Mouse (Mus musculus) spleen, adult 12 weeks (tissue): ENCODE data around the gene Tbx2.

Experiments
- DNase-seq: peaks from one replicate; pipeline ENCODE4 v3.0.0; 2022; ENCODE audit warnings: low spot score

The Tbx2 gene

DNA sequence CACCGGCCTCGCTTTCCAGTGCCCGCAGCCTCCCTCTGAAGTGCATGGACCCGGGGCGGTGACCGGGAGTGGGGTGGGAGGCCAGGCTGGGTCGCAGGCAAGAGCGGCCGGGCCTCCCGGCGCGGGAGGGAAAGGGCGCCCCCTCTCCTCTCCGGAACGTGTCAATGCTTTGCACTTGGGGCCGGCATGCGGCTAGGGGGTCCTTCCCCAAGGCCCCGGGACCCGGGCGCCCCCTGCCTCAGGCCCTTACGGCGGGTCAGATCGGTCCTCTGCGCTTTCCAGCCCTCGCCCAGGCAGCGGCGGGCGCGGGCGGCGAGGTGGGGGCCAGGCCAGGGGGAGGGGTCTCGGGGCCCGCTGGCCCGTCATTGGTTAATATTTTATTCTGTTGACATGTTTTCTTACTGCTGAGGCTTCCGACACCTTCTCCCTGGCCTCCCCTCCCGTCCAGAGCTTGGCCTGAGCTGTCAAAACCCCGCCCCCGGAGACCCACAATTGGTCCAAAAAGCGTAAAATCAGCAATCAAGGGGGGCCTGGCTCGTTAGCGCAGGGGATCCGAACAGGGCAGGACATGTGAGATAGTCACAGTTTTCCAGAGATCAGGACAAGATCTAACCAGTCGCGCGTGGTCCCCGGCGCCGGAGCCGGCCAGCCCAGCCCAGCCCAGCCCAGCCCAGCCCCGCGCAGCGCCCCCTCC is at the start of gene Tbx2:
Gene Tbx2, plus strand, starts transcription at position 321 of the 694 bp plus-strand sequence.
- no peak for DNase-seq

DNA sequence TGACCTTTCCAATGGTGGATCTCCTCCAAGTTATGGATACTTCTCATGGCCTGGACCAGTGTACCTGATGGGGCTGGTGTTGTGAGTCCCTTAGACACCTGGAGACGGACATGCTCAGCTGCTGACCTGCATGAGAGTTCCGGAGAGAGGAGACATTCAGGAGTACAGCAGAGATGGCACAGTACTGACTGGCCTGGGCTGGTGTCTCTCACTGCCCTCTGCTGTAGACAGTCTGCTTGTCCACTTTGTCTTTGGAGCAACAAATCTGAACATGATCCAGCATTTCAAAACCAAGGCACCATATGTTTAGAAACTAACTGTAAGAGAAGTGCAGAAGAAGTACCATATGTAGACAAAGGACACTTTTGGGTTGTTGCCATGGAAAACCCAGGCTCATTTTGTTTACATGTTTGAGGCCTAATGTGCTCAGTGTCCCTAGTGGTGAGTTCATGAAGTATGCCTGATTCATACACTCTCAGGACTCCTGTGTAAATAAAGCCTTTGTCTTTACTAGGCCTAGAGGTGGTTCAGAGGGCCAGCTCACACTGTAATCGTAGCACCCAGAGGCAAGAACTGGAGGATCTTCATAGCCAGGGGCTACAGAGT is 46.1 kb upstream of the Tbx2 start:
- DNase-seq, result no peak

DNA sequence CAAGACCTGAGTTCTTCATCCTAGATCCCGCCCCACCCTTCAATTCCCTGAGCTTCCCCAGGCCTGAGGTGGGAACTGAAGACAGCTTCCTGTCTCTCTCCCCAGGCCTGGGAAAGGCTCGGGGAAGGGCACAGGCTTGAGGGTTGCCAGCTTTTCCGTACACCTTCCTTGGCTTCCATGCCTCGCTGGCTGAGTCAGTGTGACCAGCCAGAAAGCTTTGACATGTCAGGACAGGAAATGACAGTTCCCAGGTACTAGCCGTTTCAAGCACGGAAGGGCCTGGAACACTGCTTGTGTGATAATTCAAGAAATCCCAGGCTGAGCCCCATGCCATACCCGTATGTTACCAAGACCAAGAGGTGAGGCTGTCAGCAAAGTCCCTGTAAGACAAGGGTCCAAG is 42.6 kb upstream of the Tbx2 start:
- no peak for DNase-seq

DNA sequence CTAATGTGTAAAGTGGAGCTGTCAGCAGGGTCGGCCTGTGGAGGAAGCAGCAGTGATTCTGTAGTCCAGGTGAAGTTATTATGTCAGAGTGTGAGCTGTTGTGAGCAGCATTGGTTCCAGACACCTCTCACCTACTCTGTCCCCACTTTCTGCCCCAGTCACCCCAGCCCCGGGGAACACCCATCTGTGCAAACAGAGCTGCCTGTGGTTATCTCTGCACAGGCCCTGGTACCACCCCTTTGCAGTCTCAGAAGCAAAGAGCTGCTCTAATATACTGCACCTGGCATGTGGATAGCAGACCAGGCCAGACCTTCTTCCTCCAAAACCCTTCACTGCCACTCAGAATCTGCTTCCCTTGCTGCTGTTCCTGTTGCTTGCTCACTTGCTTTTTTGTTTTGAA is 42.1 kb upstream of the Tbx2 start:
- peak; percentile 50 for DNase-seq

DNA sequence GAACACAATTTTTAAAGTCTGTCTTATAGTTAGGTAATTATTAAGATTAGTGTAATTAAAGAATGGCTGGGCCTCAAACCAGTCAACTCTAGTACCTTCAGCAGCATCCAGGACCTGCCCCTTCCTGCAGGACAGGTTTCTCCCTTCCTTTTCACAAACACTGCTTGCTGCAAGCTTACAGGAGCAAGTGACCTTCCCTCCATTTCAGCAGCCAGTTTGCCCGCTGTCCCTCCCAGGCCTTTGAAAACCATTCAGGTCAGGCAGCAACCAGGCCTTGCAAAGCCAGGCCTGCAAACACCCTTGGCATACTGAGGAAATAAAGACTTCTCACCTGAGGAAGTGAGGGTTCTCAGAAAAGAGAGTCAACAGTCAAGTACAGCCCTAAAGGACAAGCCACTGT is 41.1 kb upstream of the Tbx2 start:
- no peak for DNase-seq

DNA sequence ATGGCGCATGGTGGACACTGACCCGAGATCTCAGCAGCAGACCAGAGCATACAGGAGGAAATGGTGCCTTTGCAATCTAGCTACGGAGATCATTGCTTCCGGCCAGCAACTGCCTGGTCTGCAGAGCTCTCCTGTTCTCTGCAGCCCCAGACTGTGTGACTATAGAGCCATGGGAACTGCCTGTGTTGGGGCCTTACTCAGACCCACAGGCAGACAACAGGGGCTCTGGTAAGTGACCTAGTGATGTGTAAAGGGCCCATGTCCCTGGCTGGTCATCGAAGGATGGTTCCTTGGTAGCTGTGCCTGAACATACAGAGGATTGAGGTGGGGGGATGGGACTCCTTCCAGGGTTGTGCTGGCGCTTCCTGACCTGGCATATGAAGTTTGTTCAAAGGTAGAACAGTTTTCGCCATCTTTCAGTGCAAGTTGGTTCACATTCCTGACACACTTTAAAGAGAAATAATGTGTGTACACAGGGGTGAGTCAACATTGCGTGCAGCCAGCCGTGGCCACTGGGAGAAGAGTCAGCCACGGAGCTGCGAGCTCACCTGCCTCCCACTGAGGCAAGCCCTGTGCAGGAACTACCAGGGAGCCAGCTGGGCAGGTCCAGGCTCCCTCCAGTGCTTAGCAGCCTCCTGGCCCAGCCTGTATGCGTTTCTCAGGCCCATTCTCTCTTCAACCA is 39.7 kb upstream of the Tbx2 start:
- no peak for DNase-seq

DNA sequence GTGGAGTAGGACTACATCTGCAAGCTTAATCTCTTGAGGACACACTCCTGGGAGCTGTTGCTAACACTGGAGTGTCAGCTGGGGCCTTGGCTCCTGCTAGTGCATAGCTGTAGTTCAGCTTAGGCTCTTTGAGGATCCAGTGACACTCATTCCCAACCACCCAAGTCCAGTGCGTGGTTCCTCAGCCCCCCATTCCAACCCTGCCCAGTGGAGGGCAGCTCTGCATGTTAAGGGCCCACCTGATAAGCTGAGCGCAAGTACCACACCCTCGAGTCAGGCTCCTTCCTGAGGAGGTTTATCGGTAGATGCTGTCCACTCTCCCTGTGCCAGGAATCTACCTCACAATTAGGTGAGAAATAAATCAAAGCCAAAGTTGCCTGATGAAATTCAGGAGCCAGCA is 32.9 kb upstream of the Tbx2 start:
- no peak for DNase-seq

DNA sequence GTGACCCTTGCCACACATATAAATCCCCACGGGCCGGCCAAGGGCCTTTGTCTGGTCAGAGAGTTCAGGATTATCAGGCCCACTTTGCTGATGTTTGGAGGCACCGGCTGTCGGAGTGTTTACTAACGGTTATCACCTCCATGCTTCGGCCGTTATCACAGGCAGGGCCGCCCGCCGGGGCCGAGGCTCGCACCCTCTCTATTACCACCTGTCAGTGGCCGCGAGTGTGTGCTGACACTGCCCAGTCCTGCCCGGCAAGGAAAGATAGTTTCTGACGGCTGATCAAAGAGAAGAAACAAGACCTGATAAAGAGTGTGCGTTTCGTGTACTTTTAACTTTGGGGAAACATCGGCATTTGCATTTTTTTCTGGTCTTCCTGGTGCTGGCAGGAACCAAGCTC is 32.5 kb upstream of the Tbx2 start:
- no peak for DNase-seq

DNA sequence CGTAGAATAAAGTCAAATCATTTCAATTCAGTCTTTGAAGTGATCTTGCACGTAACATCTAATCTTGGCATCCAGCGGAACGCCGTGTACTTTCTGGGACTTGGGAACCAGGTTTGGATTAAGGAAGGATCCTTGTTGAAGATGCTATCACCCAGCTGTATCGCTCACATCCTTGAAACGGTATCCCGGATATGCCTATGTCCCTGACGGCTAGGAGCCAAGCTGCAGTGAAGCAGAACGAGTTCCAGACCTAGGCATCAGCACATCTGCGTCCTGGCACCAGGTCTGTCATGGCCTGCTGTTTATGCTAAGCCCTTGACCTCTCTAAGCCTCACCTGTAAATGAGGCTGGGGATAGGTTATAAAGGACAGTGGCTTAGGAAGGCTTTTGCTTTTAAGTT is 32.0 kb upstream of the Tbx2 start:
- DNase-seq, result no peak

DNA sequence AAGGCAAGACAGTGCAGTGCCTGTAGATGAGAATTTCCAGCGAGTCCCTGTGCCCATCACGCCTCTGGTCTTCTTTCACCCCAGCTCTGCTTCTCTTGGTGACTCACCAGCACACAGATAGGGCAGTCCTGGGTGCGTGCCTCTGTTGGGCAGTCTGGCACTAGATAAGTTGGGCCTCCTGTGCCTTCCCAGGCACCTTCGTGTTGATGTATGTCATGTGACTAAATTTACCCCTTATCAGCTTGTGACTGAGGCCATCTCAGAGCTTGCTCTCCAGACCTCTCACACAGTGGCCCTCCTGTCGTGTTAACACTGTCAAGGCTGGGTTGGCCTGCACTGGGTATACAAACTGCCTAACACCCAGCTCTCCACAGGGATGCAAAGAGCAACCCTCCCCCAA is 28.3 kb upstream of the Tbx2 start:
- DNase-seq, result peak; percentile 54

DNA sequence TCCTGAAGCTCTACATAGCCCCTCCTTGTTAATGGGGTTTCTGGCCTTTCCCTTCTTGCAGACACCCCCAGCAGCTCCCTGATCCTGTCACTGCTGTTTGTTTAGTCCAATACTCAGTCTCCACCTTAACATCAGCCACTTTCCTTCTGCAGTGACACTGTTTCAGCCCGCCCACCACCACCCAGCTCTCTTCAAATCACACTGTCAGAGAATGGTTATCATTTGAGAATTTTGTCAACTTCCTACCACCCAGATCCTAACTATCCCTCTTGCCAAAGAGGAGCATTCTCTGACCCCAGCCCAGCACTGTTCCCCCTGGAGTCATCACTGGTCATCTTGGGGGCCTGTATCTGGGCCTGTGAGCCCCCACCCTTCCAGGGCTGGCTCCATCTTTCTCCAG is 26.6 kb upstream of the Tbx2 start:
- no peak for DNase-seq

DNA sequence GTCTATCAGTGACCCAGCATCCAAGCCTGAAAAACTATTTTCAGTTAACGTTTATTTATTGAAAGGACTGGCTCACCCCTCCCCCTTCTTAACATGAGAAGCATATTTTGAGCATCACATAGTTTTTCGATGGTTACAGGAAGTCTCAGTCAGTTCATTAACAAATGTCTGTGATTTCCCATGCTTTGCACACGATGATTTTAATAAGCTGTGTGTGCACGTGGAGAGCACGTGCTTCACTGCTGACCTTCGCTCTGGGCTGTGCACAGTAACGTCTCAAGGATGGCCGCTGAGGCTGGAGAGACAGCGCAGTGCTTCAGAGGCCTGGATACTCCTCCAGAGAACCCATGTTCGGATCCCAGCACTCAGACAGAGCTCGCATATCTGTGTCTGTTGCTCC is 25.0 kb upstream of the Tbx2 start:
- no peak for DNase-seq

DNA sequence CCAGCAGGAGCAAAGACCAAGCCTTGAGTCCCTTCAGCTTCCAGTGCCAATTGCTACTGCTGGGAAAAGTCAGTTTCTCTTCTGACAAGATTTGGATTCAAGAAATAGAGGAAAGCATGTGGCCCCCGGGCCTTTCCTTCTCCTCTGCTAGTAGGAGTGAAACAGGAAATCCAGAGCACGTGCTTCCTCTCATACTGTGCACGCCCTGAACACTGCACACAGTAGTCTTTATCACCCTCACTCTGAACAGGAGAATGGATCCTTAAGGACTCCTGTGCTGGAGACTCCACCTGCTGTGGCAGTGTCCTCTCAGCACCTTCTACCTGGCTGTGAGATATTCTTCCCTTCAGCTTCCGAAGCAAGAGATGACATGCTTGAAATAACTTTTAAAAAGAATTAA is 21.1 kb upstream of the Tbx2 start:
- DNase-seq, result no peak

DNA sequence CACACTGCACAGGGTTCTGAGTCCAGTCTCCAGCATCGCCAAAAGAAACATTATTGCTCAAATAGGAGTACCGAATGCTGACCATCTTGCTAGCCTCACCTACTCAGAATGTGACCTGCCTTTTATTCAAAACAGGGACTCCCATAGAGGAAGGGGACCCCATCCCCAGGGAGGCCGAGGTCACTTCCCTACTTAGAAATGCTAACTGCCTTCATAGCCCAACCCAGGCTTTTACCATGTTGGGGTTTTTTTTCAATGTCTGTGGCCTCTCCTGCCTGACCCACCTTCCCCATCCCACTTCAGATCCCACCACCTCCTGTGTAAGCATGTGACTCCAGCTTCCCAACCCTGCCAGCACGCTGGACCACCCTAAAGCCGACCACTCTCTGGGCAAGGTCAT is 20.7 kb upstream of the Tbx2 start:
- no peak for DNase-seq

DNA sequence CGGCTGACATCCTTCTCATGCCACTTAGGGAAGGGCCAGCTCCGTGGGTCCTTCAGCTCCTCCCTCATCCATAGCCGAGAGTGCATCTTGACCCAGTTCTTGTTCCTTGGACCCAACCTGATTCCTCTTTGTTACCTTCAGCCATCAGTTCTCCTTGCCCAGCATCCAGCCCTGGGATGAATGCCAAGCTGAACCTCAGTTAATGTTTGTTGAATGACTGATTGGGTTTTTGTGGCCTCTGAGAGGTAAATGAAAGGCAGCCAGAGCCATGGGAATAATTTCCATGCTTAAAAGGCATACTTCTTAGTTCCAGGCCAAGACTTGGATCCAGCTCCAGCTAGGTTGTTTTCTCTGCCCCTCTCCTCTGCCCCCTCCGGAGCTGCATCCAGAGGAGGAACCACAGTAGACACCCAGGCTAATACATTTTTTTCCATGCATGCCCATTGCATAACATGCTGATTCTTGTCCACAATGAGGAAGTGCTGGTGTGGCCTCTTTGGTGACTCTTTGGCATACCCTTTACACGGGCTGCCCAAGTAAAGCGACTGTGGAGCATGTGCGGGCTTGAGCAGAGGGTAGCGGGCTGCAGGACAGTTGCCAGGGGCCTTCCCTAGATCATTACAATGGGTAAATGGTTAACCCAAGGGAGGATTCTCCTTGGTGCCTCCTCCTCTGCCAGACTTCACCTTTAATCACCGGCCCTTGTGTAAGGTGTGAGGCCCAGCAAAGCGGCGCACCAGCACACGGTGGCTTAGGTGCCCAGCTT is 20.0 kb upstream of the Tbx2 start:
- DNase-seq, result no peak

DNA sequence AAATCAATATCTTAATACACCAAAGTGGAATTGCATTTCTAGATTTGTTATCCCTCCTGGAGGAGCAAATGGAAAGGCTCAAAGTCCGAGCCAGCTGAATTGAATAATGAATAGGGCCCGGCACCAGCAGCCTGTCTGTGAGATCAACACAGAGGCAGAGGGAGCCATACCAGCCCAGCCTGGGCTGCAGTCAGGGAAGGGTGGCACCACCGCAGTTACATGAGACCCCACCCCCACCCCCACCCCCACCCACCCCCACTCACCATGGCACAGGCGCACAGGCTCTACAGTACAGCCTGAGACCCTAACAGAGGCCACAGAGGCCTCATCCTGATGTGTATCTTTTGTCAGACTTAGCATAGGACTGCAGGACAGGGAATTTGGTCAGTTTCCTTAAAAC is 17.7 kb upstream of the Tbx2 start:
- no peak for DNase-seq

DNA sequence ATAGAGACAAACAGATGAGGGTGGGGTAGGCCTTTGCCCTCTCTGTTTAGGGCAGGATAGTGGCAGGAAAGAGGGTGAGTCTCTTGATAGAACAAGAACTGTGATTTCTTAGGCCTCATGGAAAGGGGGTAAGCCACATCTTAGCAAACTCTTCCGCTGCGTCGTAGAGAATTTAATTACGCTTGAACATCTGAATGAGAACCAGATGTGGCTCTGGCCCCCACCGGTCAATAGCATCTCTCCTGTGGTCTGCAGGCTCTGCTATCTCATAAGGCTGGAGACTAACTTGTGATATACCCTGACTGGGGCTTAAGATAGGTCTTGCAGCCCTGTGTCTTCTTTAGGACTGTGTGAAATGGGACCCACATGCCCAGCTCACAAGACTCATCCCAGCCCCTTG is 15.9 kb upstream of the Tbx2 start:
- DNase-seq, result no peak

DNA sequence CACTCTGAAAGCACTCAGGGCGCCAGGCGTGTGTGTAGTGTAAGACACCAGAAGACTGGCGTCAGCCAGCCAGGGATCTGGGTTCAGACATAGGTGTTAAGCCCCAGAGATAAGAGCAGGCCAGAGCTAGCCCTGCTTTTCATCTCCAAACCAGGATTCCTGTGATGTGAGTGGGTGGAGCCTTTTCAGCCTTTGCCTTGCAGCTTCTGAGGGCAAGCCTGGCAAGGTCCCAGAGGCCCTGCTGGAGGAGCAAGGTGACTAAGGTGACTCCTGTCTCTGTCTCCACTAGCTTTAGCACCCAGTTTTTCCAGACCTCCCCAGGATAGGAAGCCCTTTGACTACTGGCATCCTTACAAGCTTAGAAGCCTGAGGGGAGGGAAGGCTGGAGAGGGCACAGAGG is 13.9 kb upstream of the Tbx2 start:
- DNase-seq, result no peak

DNA sequence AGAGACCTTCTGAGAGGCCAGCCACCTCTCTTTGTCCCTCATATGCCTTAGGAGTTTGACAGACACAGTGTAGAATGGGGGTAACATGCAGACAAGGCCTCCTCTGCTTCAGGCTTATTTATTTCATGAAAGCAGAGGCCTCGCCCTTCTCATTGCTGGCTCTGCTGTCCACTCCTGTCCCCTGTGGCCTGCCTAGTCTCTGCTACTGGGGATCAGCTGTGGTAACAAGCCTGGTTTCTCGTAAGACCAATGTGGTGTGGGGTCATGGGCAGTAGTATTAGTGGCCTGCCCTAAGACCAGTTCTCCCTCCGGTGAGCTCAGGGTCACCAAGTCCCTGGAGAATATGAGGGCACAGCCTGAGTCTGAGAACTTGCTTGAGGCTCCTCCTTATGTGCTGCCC is 11.4 kb upstream of the Tbx2 start:
- no peak for DNase-seq

DNA sequence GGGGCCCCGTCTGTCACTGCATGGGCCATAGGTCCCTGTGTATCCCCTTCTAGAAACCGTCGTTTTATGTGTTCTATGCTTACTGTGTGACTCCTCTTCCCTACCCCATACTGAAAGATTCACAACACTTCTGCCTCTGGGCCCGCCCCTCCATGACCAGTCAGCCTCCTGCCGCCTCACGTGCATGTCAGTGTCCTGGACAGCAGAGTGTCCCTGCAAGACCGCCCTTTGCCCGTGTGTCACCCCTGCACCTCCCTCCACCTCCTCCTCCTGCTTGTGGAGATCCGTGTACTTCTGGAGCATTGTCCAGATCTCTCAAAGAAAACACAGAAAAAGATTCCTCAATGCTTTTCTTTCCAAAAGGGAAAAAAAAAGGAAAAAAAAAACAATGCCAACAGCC is 10.7 kb upstream of the Tbx2 start:
- DNase-seq, result no peak

DNA sequence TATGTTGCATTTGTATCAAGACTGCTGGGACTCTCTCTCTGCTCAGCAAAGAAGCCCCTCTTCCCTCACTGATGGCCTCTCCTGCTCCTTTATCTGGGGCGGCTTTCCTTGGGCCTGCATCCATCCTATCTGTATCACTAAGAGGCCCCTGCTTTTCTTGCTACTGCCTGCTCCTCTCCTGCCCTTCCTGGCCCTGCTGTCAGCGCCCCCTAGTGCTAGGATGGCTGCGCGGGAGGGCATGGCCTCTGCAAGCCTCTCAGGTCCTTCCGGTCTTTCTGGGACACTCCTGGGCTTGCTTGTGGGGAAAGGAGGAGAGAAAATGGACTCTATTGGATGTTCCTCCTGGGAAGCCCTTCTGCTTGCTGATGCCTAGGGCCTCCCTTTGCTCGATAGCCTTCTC is 9.2 kb upstream of the Tbx2 start:
- peak; percentile 67 for DNase-seq

DNA sequence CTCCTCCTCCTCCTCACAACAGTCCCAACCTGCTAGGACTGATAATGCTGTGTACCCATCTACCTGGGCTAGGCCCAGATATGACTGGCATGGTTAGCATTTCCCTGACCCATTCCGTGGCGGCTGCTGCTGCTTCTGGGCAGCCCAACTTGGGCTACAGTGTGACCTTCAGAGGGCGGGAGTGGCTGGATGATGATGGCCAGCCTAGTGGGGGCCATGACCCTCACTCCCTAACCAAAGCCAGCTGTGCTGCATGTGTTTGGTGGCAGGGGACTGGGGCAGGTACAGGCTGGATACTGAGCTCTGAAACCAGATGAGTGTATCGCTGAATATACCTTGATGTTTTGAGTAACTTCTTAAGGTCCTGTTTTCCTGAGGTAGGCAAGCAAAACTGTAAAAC is 8.6 kb upstream of the Tbx2 start:
- no peak for DNase-seq

DNA sequence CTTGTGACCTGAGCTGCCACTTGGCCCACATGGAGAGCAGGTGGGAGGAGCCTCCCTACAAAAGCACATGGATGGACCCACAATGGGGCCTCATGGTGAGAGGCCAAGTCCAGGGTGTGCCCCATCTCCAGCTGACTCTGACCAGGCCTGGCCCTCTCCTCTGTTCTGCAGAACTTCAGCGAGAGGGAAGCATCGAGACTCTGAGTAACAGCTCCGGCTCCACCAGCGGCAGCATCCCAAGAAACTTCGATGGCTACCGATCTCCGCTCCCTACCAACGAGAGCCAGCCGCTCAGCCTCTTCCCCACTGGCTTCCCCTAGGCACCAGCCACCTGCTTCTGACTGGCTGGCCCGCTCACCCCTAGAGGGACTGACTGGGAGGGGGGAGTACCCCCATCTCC is 7.3 kb upstream of the Tbx2 start:
- DNase-seq, result no peak
